Mouse (Mus musculus) embryo, embryonic 9.5 days (tissue): Measurements from ENCODE around the gene Nhlrc3.

Source experiments
- DNase-seq: peaks from one replicate; pipeline ENCODE4 v3.0.0-alpha.2; 2017; ENCODE audit errors: extremely low spot score

Gene Nhlrc3

GRCm38 (mm10) chr3:53463046-53463764 lies at the start of gene Nhlrc3, which contains the start of gene Proser1:
Gene Nhlrc3 (minus strand): TSS chr3:53463332.
Gene Proser1 (plus strand): TSS chr3:53463666.
- peak; percentile 94 for DNase-seq

- DNase-seq: no peak
Observed at GRCm38 (mm10) chr3:53502428-53502827, 39.3 kb upstream of the Nhlrc3 start.

- no peak for DNase-seq
Observed at GRCm38 (mm10) chr3:53498351-53498905, 35.3 kb upstream of the Nhlrc3 start.

- no peak for DNase-seq
Observed at GRCm38 (mm10) chr3:53488353-53488752, 25.2 kb upstream of the Nhlrc3 start, which contains the start of gene Stoml3. Gene Stoml3 (plus strand): TSS chr3:53488653.

- no peak for DNase-seq
Observed at GRCm38 (mm10) chr3:53486996-53487576, 24.0 kb upstream of the Nhlrc3 start.

- DNase-seq: no peak
Observed at GRCm38 (mm10) chr3:53486561-53486960, 23.4 kb upstream of the Nhlrc3 start.

- DNase-seq: no peak
Observed at GRCm38 (mm10) chr3:53483414-53484059, 20.4 kb upstream of the Nhlrc3 start.

- no peak for DNase-seq
Observed at GRCm38 (mm10) chr3:53478419-53479046, 15.4 kb upstream of the Nhlrc3 start.

GRCm38 (mm10) chr3:53477468-53477867 lies 14.3 kb upstream of the Nhlrc3 start:
- DNase-seq: no peak

- peak; percentile 19 for DNase-seq
Observed at GRCm38 (mm10) chr3:53475889-53476288, 12.8 kb upstream of the Nhlrc3 start.

- no peak for DNase-seq
Observed at GRCm38 (mm10) chr3:53474179-53474578, 11.0 kb upstream of the Nhlrc3 start.

- no peak for DNase-seq
Observed at GRCm38 (mm10) chr3:53472061-53472460, 8.9 kb upstream of the Nhlrc3 start.

GRCm38 (mm10) chr3:53469650-53470049 lies 6.5 kb upstream of the Nhlrc3 start:
- DNase-seq: no peak

GRCm38 (mm10) chr3:53467356-53467755 lies 4.2 kb upstream of the Nhlrc3 start:
- no peak for DNase-seq

- no peak for DNase-seq
Observed at GRCm38 (mm10) chr3:53466481-53466880, 3.3 kb upstream of the Nhlrc3 start.

- DNase-seq: no peak
Observed at GRCm38 (mm10) chr3:53465330-53465729, 2.2 kb upstream of the Nhlrc3 start.

GRCm38 (mm10) chr3:53464146-53464698 lies 1.1 kb upstream of the Nhlrc3 start:
- peak; percentile 25 for DNase-seq

GRCm38 (mm10) chr3:53463765-53464114 lies 608 bp upstream of the Nhlrc3 start:
- DNase-seq: no peak

- DNase-seq: no peak
Observed at GRCm38 (mm10) chr3:53462701-53463045, 459 bp downstream of the Nhlrc3 start.

GRCm38 (mm10) chr3:53460106-53460505 lies 3.0 kb downstream of the Nhlrc3 start:
- DNase-seq: no peak

GRCm38 (mm10) chr3:53457750-53458149 lies 5.4 kb downstream of the Nhlrc3 start:
- DNase-seq: no peak

- no peak for DNase-seq
Observed at GRCm38 (mm10) chr3:53454984-53455383, 8.1 kb downstream of the Nhlrc3 start.
